Mouse (Mus musculus) ZHBTc4 (cell line): ENCODE results near the gene Tenm4.

Experiments
- DNase-seq: peaks from one replicate; pipeline ENCODE4 v3.0.0-alpha.2; 2011; ENCODE audit warnings: low read depth, low spot score

The Tenm4 gene

DNA sequence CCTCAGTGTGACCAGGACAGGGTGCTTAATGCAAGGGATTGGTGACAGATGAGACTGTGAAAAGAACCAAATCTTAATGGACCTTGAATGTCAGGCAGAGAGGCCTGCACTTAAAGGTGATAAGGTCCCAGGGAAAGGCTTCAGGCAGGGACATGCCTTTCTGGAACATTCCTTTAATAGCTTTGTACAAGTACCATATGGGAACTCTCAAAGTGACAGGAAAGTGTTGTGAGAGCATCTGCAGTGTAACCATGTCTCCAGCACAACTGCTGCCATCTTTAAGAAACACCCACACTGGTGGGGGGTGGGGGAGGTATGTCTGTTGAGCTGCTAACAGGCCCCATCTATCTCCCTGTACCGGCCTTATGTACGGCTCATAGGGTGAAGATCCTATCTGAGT is 506.0 kb downstream of the Tenm4 start:
- DNase-seq, result no peak

DNA sequence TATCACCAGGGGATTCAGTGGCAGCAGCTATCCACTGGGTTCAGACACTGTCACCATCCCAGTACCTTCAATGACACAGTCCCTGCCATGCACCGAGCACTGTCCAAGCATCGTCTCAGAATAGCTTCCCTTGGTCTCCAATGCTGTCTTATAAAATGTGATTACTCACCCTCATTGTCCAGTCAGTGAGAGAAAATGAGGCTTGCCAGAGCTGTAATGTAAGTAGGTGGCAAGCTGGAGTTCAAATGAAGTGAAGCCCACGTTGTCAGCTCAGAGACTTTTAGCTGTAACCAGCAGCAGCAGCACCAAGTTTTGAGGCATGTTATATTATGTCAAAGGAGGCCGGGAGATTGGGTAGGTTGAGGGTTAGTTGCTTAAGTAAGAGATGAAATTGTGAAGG is 507.2 kb downstream of the Tenm4 start:
- no peak for DNase-seq

DNA sequence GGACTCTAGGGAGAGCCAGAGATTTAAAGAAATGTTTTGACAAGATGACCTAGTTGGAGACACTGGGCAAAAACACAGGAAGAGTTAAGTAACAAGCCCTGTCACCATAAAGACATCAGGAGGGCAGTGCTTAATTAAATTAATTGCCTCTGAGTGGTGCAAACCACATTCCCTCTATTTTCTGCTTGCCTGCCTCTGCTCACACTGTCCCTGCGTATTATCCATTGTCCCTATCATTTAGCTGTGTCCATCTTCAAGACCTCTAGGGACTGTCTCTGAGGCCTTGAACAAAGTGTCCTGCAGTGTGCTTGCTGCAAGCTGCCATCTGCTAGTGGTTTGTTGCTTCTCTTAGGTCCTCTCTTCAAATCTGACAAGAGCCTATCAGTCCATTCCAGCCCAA is 508.7 kb downstream of the Tenm4 start:
- DNase-seq, result no peak

DNA sequence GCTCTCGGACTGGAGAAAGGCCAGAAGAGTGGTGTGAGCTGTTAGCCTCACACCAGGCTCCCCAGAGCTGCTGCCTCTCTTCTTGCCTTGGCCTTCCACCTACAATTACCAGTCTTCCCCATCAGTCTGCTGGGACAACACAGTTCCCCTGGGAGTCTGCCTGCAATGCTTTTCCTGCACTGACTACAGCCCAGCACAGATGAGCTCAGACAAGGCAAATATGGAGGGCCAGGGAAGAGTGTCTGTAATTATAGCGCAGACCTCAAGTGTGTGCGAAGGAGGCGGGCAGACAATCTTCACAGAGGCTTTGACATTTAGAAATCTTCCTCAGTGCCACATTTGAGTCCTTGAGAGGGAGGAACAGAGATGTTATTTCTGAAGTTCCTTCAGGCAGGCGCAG is 509.4 kb downstream of the Tenm4 start:
- no peak for DNase-seq

DNA sequence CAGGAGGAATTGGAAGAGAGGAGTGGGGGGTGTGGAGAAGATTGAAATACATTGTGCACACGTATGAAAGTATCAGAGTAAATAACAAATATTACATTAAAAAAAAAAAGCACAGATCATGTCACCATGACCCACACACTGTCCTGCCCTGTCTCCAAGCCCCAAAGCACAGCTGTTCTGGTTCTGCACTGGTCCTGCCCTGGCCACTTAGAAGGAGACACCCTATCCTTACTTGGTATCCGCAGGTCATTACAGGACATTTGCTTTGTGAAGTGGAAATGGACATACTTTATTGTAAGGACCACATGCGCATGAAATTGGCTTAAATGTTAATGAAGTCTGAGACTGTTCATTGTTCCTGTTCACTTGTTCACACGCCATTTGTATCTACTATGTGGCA is 510.8 kb downstream of the Tenm4 start:
- no peak for DNase-seq

DNA sequence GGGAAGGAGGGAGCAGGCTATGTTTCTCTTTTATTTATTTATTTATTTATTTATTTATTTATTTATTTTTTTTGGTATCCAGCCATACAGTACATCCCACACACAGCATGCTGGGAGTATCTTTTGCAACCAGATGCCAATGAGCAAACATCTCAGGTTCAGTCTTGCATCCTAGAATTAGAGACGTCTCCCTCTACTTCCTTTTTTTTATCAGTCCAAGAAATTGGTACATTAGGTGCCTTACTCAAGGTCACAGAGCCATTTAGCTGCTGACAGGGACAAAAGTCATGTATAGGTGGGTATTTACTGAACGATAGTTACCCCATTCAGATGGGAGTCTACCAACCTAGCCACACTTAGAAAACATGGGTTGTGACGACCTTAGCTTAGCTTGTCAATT is 517.1 kb downstream of the Tenm4 start:
- DNase-seq, result no peak

DNA sequence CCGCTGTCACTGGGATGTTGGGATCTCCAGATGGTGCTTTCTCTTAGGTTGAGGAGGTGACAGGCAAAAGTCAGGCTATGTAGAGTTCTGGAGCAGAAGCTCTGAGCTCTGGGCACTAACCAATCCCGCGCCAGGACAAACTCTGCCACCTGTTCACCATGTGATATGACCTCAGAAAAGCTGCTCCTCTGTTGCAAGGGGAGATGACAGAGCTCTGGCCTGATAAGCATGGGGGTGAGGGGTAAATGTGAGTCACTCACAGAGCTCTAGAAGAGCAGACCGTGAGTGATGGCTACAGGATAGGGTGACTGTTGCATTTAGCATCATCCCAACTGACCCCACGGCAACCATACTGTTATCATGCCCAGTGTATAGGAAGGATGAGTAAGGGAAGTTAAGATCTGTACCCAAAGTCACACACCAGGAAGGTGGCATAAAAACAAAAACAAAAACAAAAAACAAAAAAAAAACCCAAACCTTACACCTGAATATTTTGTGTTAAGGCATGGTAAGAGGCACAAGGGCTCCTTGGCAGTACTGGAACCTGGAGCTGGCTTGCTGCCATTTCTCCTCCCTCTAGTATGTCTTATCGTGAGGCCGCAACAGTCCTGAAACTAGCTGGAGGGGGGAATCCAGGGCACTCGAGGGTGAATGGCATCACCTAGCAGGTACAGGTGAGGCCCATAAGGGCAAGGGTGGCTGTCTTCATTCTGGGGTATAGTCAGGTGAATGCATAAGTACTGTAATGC is 530.2 kb downstream of the Tenm4 start:
- DNase-seq, result no peak

DNA sequence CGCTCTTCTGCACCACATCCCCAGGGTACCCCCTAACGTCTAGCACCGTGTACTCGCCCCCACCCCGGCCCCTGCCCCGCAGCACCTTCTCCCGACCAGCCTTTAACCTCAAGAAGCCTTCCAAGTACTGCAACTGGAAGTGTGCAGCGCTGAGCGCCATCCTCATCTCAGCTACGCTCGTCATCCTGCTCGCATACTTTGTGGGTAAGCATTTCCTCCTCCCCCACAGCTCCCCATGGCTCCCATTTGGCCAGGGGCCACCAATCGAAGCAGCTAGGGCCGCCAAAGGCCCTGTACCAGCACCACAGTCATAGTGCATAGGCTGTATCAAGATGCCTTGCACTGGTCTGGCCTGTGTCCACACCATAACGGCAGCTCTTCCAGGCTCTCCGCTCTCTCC is 532.9 kb downstream of the Tenm4 start:
- DNase-seq, result no peak

DNA sequence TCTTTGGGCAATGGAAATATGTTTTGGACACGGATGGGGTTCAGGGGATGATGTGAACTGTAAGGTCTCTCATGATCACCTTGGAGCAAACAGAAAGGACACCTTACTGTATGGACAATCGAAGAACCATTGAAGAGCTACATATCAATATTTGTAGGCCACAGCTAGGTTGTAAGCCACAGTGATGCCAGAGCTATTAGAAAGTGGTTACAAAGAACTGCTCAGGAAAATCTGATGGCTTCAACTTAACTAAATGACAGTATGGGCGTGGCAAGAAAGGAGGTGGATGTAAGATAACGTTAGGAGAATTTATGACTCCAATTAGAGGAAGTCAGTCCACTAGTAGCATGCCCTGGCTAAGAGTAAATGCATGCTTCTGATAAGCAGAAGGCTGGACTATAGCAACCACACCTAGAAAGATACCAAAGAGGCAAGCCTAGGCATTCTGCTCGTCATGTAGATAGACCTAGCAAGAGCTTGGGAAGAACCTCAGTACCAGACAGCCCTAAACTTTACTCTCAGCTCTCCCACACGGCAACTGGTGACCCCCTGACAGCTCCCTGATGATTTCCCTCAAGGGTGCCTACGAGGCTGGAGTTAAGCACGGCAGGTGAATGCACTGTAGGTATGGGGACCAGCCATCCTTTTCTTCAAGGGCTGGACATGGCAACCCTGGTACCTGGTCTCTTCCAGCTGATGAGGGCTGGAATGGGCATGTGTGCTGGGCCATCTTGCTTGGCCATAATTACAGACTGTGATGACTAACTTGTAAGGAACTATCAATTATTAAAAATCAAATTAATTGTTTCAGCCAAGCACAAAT is 534.5 kb downstream of the Tenm4 start:
- DNase-seq, result no peak

DNA sequence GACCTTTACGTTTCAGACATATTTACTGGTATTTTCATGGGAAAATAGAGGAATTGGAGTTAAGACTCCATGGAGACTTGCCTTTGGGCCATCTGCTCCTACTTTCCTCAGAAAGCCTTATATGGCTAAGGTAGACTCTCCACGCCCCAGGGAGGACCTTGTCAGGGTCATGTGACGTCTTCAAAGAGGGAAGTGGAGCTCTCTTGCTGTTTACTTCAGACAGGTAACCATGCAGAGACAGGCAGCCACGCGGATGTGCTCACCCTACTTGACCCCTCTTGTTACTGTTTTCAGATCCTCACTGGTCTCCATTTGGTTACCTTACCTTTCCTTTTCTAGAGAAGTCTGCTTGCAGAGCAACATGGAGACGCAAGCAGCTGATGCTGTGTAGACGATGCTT is 535.5 kb downstream of the Tenm4 start:
- DNase-seq, result no peak

DNA sequence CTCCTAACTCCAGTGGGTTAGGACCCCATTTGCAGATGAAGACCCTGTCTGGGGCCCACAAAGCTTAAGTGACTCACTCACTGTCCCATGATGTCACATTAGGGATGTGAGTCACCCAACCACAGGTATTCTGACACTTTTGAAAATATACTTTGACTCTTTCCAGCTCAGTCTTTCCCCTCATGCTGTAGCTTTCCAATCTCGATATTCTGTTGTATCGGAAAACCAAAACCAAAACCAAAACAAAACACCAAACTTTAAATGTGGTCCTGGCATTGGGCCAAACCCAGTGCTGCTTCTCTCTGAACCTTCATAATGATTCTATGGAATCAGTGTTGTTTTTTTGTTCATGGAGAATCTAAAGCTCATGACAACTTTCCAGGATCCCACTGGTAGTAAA is 536.1 kb downstream of the Tenm4 start:
- no peak for DNase-seq

DNA sequence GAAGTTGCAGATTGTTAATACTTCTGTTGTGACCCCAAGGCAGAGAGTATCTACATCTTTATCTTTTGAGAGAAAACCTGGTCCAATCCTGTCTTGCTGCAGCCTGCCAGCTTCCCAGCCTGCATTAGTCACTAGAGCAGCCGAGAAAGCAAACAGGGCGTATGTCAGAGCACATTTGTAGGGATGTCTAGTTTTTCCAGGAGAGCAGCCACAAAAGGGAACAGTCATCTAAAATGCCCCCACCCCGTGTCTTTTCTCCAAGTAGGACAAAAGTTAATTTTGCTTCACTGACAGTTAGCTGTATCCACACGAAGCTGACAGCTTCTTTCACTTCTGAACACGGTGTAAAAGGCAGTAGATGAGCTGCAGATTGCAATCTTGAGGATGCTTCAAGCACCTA is 537.0 kb downstream of the Tenm4 start:
- DNase-seq, result no peak

DNA sequence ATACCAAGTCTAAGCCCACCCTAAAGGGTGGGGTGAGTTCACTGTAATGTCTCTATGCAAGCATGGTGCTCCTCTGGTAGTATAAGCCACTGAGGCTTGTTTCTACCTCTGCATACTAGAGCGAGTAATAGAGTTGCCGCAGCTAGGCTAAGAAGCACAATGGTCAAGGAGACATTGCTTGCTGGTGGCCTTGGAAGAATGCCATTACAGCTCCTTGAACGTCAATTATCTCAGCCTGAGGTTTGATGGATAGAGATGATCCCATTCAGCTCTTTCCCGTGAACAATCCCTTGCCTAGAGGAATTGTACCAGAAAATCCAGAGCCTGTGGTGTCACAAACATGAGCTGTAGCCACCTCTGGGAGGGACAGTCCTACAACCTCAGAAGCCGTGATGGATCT is 537.5 kb downstream of the Tenm4 start:
- DNase-seq, result no peak

DNA sequence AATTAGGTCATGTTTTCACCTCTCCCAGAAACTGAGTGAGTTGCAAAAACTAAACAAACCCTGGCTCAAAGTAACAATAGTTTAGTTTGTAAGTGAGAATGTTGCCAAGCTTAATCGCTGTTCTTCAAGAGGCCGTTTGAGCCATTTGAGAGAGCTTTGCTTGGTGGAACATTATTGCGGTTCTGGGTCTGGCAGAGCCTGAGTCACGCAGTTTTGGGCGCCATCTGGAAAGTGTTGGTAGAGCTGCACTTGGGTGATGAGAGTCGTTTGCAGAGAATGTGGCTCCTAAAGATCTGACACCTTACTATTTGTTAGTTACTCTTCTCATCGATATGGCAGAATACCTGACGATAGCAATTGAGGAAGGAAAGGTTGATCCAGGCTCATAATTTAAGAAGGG is 537.9 kb downstream of the Tenm4 start:
- no peak for DNase-seq

DNA sequence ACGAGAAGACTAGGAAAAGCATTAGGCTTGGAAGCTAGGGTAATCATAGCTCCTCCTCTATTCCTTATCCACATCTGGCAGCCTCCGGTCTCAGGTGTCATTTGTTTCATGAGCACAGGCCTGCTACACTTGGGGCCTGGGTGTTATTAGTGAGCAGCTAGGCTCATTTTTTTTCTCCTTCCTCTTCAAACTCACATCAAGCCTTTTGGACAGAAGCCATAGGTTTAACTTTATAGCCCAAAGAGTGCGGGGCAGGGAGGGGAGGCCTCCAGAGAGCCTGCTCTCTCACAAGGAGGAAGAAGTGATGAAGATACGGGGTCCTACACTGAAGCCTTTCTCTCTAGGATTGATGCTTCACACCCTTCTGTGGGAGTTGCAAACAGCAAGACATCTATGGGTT is 538.8 kb downstream of the Tenm4 start:
- no peak for DNase-seq

DNA sequence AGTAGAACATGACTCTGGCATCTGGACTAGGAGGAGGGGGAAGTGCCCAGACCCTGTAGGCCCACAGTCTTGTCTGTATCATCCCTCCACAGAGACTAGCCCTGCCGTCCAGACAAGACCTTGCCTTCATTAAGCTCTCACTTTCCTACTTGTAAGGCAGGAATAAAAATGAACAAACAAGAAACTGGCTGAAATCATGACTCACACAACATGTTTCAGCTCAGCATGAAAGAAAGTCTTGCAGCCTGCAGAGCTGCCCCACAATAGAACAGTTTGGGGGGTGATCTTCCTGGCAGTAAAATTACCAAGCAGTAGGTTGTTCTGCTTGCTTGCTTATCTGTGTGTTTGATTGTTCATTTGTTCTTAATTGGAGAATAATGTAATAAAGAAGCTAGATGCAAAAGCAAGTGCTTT is 539.6 kb downstream of the Tenm4 start:
- DNase-seq, result no peak

DNA sequence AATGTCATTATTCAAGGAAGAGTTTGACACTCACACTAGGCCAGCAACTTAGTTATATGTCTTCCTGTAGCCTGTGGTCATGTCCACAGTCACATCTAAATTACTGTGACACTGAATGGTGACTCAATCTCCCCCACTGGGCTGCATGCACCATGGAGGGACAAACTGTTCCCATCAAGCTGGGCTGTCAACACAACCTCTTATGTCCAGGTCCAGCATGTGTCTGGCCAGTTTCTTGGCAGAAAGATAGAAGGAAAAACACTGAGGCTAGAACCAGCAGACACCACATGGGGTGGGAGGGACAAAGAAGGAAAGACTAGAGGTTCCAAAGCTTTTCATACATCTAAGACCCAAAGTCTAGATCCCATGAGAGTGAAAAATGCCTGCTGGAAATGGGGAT is 541.8 kb downstream of the Tenm4 start:
- no peak for DNase-seq

DNA sequence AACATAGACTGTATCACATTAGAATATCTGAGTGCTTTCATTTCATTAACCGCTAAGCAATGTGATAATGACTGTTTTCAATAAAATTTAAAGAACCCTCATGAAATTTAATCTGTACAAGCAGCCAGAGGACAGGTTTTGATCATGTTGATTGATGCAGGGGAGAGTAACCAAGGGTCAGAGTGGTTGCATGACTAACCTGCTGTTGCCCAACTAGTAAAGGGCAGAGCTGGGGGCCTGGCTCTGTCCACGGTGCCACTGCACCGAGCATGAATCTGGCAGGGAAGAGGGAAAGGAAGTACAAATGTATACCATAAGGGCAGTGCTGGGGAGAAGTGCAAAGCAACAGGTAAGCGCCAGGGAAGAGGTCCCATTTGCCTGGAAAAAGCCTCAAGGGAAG is 545.9 kb downstream of the Tenm4 start:
- DNase-seq, result no peak

DNA sequence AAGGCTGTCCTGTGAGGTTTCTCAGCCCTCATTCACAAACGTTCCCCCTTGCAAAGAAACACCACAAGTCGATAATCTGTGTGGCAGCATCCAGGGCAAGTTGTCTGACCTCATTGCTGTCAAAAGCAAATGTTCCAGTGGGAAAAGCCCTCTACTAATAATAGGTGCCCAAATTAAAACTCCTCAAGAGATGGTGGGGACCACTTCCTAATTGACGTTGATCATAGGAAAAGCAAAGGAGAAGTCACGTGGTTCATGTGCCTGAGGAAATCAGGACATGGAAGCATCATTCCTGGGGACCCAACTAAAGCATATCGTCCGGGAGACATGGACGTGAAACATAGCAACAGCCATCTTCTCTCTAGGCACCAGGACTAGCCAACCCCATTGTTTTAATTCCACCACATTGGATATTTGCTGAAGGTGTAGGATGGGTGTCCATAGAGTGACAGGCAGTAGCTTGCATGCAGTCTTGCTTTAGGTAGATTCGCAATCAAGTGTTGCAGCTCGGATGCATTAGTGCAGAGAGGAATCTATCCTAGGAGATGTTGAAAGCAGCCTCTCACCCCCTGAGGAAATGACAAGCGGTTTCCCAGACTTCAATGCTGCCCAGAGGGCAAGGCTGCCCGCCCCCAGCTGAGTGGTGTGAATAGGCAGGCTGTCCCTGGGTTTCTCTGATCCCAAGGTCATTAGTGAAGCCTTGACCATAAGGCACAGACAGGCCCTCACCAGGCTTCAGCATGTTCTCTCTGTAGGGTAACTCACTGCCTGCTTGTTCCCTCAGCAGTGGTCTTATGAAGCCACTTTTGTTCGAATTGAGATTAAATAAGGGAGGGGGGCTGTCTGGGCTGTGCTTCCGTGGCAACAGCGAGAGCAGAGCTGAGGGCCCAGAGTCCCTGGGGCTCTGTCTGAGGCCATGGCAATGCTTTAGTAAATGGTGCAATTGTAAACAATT is 547.4 kb downstream of the Tenm4 start:
- peak; percentile 6 for DNase-seq

DNA sequence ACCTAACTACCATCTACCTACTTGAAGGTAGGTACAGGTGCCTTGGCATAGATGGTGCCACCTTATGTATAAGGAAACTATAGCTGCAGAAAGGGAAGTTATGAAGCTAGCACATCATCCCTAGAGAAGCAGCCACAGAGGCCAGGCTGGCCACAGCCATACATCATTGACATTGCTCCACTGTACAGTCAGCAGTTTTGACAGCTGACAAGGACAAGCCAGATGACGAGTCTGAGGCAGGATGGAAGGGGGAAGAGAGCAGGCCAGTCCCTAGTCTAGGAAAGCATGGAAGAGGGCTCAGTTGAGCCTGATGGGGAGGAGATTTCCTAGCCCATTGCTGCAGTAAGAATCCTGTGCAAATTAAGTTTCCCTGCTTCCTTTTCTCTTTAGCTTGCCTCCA is 548.9 kb downstream of the Tenm4 start:
- DNase-seq, result no peak

DNA sequence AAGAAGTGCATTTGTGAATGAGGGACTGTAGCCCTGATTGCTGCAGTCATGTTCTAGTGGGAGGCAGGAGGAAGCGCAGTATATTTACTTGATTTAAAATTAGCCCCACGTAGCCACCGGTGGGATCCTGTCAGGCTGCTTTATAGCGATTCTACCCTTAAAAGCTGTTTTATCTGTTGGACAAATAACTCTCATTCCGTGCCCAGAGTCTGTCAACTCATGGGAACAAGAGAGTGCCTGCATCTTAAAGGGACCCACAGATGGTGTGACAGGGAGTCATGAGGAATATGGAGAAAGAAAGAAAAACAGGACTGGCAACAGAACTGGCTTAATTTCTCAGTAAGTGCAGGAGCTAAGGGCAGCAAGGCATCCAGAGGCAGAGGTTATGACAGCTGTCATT is 549.4 kb downstream of the Tenm4 start:
- DNase-seq, result no peak

DNA sequence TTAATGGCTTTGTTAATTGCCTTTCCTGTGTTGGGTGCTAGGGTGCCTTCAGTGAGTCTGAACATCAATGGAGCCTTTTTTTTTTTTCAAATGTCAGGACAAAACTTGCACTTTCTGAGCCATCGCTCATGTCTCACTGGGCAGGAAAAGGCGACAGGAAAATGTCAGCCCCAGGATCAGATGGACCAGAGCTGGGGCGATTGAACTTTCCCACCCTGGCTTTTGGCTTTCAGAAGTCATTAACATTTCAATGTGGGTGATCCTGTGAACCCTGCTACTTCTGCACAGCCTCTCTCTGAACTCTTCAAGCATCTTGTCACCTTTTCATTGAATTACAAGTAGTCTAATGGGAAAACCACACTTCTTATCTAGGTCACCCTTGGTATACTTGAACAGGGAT is 551.8 kb downstream of the Tenm4 start:
- peak; percentile 75 for DNase-seq
